In genomic region chr14:45696098-45696497, GRCm38 (mm10) we compare ENCODE assay signal across 30 mouse cellular contexts.
"Had no signal": no experiment of that assay in that cellular context is flagged by ENCODE, and none has a peak within 500 bp of the region (broad histone marks: within the 10 kb centered on the region; RNA-seq: fewer than 3 reads in every experiment).

No protein-coding gene starts in this region.

- H3K27ac ChIP-seq: left cerebral cortex, adult 2 months; limb, embryonic 10.5 days; limb, embryonic 12.5 days; limb, embryonic 13.5 days; limb, embryonic 15.5 days; liver, embryonic 12.5 days; liver, embryonic 13.5 days; liver, embryonic 14.5 days; liver, embryonic 15.5 days; lung, embryonic 15.5 days; macrophage; midbrain, embryonic 10.5 days; midbrain, embryonic 12.5 days; midbrain, embryonic 13.5 days; midbrain, embryonic 15.5 days; neural tube, embryonic 12.5 days had no signal

- H3K4me2 ChIP-seq: limb, embryonic 12.5 days; limb, embryonic 13.5 days; limb, embryonic 15.5 days; liver, embryonic 11.5 days; liver, embryonic 12.5 days; liver, embryonic 13.5 days; liver, embryonic 15.5 days; lung, embryonic 14.5 days; lung, embryonic 15.5 days; midbrain, embryonic 11.5 days; midbrain, embryonic 12.5 days; midbrain, embryonic 13.5 days; midbrain, embryonic 15.5 days; neural tube, embryonic 12.5 days had no signal

- H3K4me1 ChIP-seq: limb, embryonic 10.5 days; limb, embryonic 12.5 days; limb, embryonic 13.5 days; limb, embryonic 15.5 days; liver, embryonic 12.5 days; liver, embryonic 13.5 days; liver, embryonic 15.5 days; megakaryocyte, embryonic 14.5 days; midbrain, embryonic 12.5 days; midbrain, embryonic 13.5 days; midbrain, embryonic 15.5 days; neural tube, embryonic 12.5 days had no signal

- H3K36me3 ChIP-seq: limb, embryonic 10.5 days; limb, embryonic 12.5 days; limb, embryonic 13.5 days; limb, embryonic 15.5 days; liver, embryonic 12.5 days; liver, embryonic 13.5 days; liver, embryonic 15.5 days; lung, embryonic 15.5 days; midbrain, embryonic 10.5 days; midbrain, embryonic 12.5 days; midbrain, embryonic 13.5 days; midbrain, embryonic 15.5 days; neural tube, embryonic 12.5 days had no signal

- H3K9ac ChIP-seq: limb, embryonic 12.5 days; limb, embryonic 13.5 days; limb, embryonic 15.5 days; liver, embryonic 12.5 days; liver, embryonic 13.5 days; liver, embryonic 14.5 days; liver, embryonic 15.5 days; liver, postnatal 0 days; lung, embryonic 14.5 days; lung, embryonic 15.5 days; midbrain, embryonic 12.5 days; midbrain, embryonic 13.5 days; midbrain, embryonic 15.5 days; neural tube, embryonic 12.5 days had no signal

- ATAC-seq: liver, embryonic 12.5 days; liver, postnatal 0 days; midbrain, embryonic 13.5 days; midbrain, embryonic 15.5 days; midbrain, embryonic 16.5 days had no signal

- H3K9me3 ChIP-seq: limb, embryonic 10.5 days; limb, embryonic 12.5 days; limb, embryonic 13.5 days; limb, embryonic 15.5 days; liver, embryonic 12.5 days; liver, embryonic 13.5 days; liver, embryonic 15.5 days; lung, embryonic 15.5 days; megakaryocyte, embryonic 14.5 days; midbrain, embryonic 10.5 days; midbrain, embryonic 12.5 days; midbrain, embryonic 13.5 days; midbrain, embryonic 15.5 days; neural tube, embryonic 12.5 days had no signal

- DNase-seq: left cerebral cortex, postnatal 4 days; liver; liver, embryonic 13.5 days; liver, postnatal 0 days; lung, adult 2 months; lung, embryonic 14.5 days; lung, postnatal 10 days; lung, postnatal 14 days; lung, postnatal 36 days; midbrain, embryonic 14.5 days had no signal

- H3K27me3 ChIP-seq: limb, embryonic 12.5 days; limb, embryonic 13.5 days; limb, embryonic 15.5 days; liver, embryonic 12.5 days; liver, embryonic 13.5 days; liver, embryonic 15.5 days; lung, embryonic 15.5 days; midbrain, embryonic 12.5 days; midbrain, embryonic 13.5 days; midbrain, embryonic 15.5 days; neural tube, embryonic 12.5 days had no signal

- H3K4me3 ChIP-seq: left cerebral cortex, adult 2 months; limb, embryonic 10.5 days; limb, embryonic 12.5 days; limb, embryonic 13.5 days; limb, embryonic 15.5 days; liver, embryonic 12.5 days; liver, embryonic 13.5 days; liver, embryonic 15.5 days; lung, embryonic 15.5 days; megakaryocyte, embryonic 14.5 days; midbrain, embryonic 10.5 days; midbrain, embryonic 12.5 days; midbrain, embryonic 13.5 days; midbrain, embryonic 15.5 days; myocyte; neural tube, embryonic 12.5 days had no signal
